Mouse (Mus musculus): ENCODE measurements around the gene Stra8.

DNA sequence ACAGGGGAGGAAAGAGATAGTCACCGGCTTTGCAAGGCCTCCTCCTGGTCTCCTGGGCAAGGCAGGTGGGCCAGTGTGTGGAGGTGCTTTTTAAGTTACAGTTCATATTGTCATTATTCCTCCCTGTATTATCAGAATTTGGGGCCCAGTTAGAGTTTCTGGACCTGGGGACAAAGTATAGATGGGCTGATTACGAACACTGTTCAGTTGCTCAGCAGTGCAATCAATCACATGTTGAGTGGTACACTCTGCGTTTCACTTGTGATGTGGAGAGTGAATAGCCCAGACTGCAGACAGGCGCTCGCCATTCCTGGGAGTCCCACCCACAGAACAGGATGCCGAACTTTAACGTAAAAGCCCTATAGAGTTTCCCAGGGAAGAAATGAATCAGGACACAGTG is 35.2 kb upstream of the Stra8 start:
- TF ChIP-seq CTCF (IDR thresholded peaks at IDR 0.05; ENCODE audit: insufficient read depth, low read length) (no peak), POLR2A (IDR thresholded peaks at IDR 0.05; ENCODE audit: borderline replicate concordance, extremely low read depth, low read depth, low read length) (no peak)
